Mouse (Mus musculus) lung, adult 18-20 months (tissue): Measurements from ENCODE around the gene Zic4.

Source experiments
- DNase-seq, 2 experiments: peaks; one replicate each; pipeline ENCODE4 v3.0.0; 2022; ENCODE audit warnings: mixed read lengths in 2 of 2

The Zic4 gene

GRCm38 (mm10) chr9:91364127-91364970 lies 2.1 kb downstream of the Zic4 start:
- no peak for DNase-seq

- DNase-seq = no peak
These were observed 2.8 kb downstream of the Zic4 start for GRCm38 (mm10) chr9:91364971-91365501.

GRCm38 (mm10) chr9:91365664-91366063 lies 3.5 kb downstream of the Zic4 start, which contains the start of gene Zic1:
Zic1 (minus strand) TSS chr9:91365810.
- no peak for DNase-seq

- DNase-seq = no peak
These were observed 4.2 kb downstream of the Zic4 start for GRCm38 (mm10) chr9:91366226-91366998.

GRCm38 (mm10) chr9:91366999-91367811 lies 5.0 kb downstream of the Zic4 start:
- no peak for DNase-seq

GRCm38 (mm10) chr9:91368150-91368549 lies 5.9 kb downstream of the Zic4 start:
- DNase-seq = no peak

GRCm38 (mm10) chr9:91368946-91369292 lies 6.7 kb downstream of the Zic4 start:
- DNase-seq = no peak

GRCm38 (mm10) chr9:91369293-91369991 lies 7.2 kb downstream of the Zic4 start:
- no peak for DNase-seq

- DNase-seq = no peak
These were observed 8.0 kb downstream of the Zic4 start for GRCm38 (mm10) chr9:91370191-91370708.

- DNase-seq = no peak
These were observed 8.8 kb downstream of the Zic4 start for GRCm38 (mm10) chr9:91371011-91371410.

GRCm38 (mm10) chr9:91371608-91372007 lies 9.4 kb downstream of the Zic4 start:
- DNase-seq = no peak

- no peak for DNase-seq
These were observed 11.8 kb downstream of the Zic4 start for GRCm38 (mm10) chr9:91373811-91374575.

GRCm38 (mm10) chr9:91374665-91375064 lies 12.5 kb downstream of the Zic4 start:
- DNase-seq = no peak

- DNase-seq = no peak
These were observed 15.0 kb downstream of the Zic4 start for GRCm38 (mm10) chr9:91377036-91377872.

- no peak for DNase-seq
These were observed 15.6 kb downstream of the Zic4 start for GRCm38 (mm10) chr9:91377873-91378150.

- DNase-seq = no peak
These were observed 16.4 kb downstream of the Zic4 start for GRCm38 (mm10) chr9:91378411-91379299.

GRCm38 (mm10) chr9:91379300-91379635 lies 17.1 kb downstream of the Zic4 start:
- DNase-seq = no peak

- no peak for DNase-seq
These were observed 17.7 kb downstream of the Zic4 start for GRCm38 (mm10) chr9:91379781-91380457.

GRCm38 (mm10) chr9:91380458-91380914 lies 18.3 kb downstream of the Zic4 start:
- no peak for DNase-seq
